Mouse (Mus musculus): Measurements from ENCODE around the gene Tbc1d13. TPM values are rescaled to one million over a fixed set of nuclear protein-coding genes. Genes with fewer than 3 reads are reported as not detected.
A peak's percentile ranks its signal among the peaks of the same experiment; 100 is the strongest.
"Not testable (repeated sequence)": the region's sequence is repeated elsewhere in the genome, so short reads cannot be mapped to it uniquely, and the experiment has no call there.

Tbc1d13 gene
- polyA plus RNA-seq, 1 experiment from 2014 or later = 10.9 TPM

GRCm38 (mm10) chr2:30132801-30133612, 539 bp upstream of the Tbc1d13 start:
- no peak for ATAC-seq (replicated peaks)
- H3K9me3 ChIP-seq = no peaks in the 10 kb centered on the region
- peaks cover 21% of the 10 kb centered on the region for H3K4me1 ChIP-seq
- 20% methylated on average over 16 of the region's 16 CpGs for WGBS
- H3K9ac ChIP-seq (replicated peaks) = peak overlapping the region; percentile 82
- H3K4me2 ChIP-seq (replicated peaks) = peak overlapping the region; percentile 80
- H3K4me3 ChIP-seq = peak overlapping the region; percentile 94
- peaks cover 16% of the 10 kb centered on the region; the same call in 1 of the 2 replicates for H3K36me3 ChIP-seq
- H3K27me3 ChIP-seq = no peaks in the 10 kb centered on the region
- peak overlapping the region; percentile 78 for H3K27ac ChIP-seq (replicated peaks)

DNA sequence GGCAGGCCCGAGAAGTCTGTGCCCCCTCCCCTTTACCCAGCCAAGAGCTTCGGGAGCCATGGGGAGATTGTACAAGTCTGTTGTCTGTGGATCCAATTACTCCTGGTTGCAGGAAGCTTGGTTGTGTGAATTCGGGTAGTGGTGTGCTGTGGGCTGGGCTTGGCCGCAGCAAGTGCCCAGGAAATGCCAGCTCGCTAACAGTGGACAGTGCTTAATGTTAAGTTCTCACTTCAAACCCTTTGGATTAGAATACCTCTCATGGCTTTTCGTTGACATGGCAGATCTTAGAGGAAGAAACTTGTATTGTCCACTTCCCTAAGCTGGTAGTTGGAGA, 799 bp downstream of the Tbc1d13 start:
- Histone ChIP-seq H3K9ac (replicated peaks) (peak overlapping the region; percentile 82), H3K4me1 (peaks cover 21% of the 10 kb centered on the region), H3K4me2 (replicated peaks) (peak overlapping the region; percentile 80), H3K4me3 (peak overlapping the region; percentile 94), H3K36me3 (peaks cover 19% of the 10 kb centered on the region), H3K27ac (replicated peaks) (no peak overlapping the region; the same call in 1 of the 2 replicates), H3K9me3 (no peaks in the 10 kb centered on the region), H3K27me3 (no peaks in the 10 kb centered on the region)
- ATAC-seq (replicated peaks) = peak; percentile 3; the same call in 1 of the 2 replicates
- WGBS = 26% methylated on average over 6 of the region's 6 CpGs

GRCm38 (mm10) chr2:30134928-30135620, 1.5 kb downstream of the Tbc1d13 start:
- Histone ChIP-seq H3K9me3 (no peaks in the 10 kb centered on the region), H3K27ac (replicated peaks) (no peak overlapping the region), H3K4me2 (replicated peaks) (peak overlapping the region; percentile 80), H3K9ac (replicated peaks) (peak overlapping the region; percentile 82), H3K4me1 (peaks cover 21% of the 10 kb centered on the region), H3K4me3 (peak overlapping the region; percentile 94), H3K27me3 (no peaks in the 10 kb centered on the region), H3K36me3 (peaks cover 24% of the 10 kb centered on the region)
- no peak for ATAC-seq (replicated peaks)
- WGBS = 46% methylated on average over 10 of the region's 10 CpGs

DNA sequence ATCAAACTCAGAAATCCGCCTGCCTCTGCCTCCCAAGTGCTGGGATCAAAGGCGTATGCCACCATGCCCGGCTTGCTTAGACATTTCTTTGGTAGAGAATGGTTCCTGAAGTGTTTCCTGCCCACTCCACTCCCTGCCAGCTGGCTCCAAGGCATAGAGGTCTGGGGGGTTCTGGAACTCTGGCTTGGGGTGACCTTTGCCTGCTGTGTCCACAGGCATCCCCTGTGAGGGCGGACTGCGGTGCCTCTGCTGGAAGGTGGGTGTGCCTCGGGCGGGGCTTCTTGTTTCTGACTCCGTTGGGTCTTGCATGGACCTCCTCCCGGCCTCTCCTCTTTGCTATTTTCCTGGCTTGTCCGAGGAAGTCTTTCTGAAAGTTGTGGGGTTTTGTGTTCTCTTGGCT, 2.9 kb downstream of the Tbc1d13 start:
- no peak overlapping the region for H3K4me3 ChIP-seq
- ATAC-seq (replicated peaks) = no peak
- WGBS = 95% methylated on average over 10 of the region's 10 CpGs
- H3K4me2 ChIP-seq (replicated peaks) = no peak overlapping the region
- no peak overlapping the region for H3K9ac ChIP-seq (replicated peaks)
- H3K27me3 ChIP-seq = no peaks in the 10 kb centered on the region
- peaks cover 38% of the 10 kb centered on the region for H3K36me3 ChIP-seq
- no peaks in the 10 kb centered on the region for H3K9me3 ChIP-seq
- peaks cover 21% of the 10 kb centered on the region for H3K4me1 ChIP-seq
- no peak overlapping the region for H3K27ac ChIP-seq (replicated peaks)

- H3K4me2 ChIP-seq (replicated peaks) = not testable (repeated sequence)
These were observed 6.5 kb downstream of the Tbc1d13 start for GRCm38 (mm10) chr2:30140021-30140420.

DNA sequence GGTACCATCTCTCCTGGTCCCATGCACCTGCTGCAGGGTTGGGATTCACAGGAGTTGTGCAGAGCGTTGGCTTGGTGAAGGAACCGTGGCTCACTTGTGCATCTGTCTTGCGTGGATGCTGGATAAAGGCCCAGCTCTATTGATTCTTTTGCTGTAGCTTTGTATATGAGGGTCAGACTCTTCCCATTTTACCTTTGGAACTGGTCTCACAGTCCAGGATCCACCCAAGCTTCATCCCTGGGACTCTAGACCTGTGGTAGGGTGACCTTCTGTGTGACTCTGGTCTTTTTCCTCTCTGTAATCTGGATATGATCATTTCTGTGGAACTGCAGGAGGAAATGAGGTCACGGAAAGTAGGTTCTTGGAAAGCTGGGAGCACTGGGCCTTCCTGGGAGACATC, 10.9 kb downstream of the Tbc1d13 start:
- no peaks in the 10 kb centered on the region for H3K4me1 ChIP-seq
- H3K9me3 ChIP-seq = no peaks in the 10 kb centered on the region
- H3K9ac ChIP-seq (replicated peaks) = no peak overlapping the region
- no peak overlapping the region for H3K27ac ChIP-seq (replicated peaks)
- no peak overlapping the region for H3K4me3 ChIP-seq
- ATAC-seq (replicated peaks) = no peak
- no peak overlapping the region for H3K4me2 ChIP-seq (replicated peaks)
- peaks cover 92% of the 10 kb centered on the region for H3K36me3 ChIP-seq
- 96% methylated on average over 4 of the region's 4 CpGs for WGBS
- H3K27me3 ChIP-seq = no peaks in the 10 kb centered on the region

More at GRCm38 (mm10) chr2:30140021-30140420, 6.5 kb downstream of the Tbc1d13 start:
- not testable (repeated sequence) for ATAC-seq (replicated peaks); H3K27me3 ChIP-seq; H3K27ac ChIP-seq (replicated peaks); H3K4me1 ChIP-seq; H3K9ac ChIP-seq (replicated peaks); H3K4me3 ChIP-seq; H3K9me3 ChIP-seq
- WGBS = 88% methylated on average over 4 of the region's 4 CpGs
- peaks cover 74% of the 10 kb centered on the region for H3K36me3 ChIP-seq

DNA sequence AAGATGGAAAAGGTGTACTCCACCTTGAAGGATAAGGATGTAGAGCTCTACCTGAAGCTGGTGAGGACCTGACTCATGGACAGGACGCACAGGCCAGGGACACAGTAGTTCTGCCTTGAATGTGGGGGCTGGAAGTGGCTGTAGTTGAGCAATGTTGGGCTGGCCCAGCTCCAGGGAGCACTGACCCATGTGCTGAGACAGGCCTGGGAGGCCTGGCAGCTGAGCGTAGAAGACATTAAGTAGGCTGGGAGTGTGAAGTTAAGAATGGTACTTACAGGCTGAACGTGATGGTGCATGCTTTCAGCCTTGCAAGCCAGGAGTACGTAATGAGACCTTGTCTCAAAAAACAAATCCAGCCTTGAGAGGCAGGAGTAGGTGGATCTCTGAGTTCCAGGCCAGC, 13.9 kb downstream of the Tbc1d13 start:
- 96% methylated on average over 4 of the region's 4 CpGs for WGBS
- Histone ChIP-seq H3K27me3 (no peaks in the 10 kb centered on the region), H3K9ac (replicated peaks) (no peak overlapping the region), H3K4me1 (no peaks in the 10 kb centered on the region), H3K27ac (replicated peaks) (no peak overlapping the region), H3K4me3 (no peak overlapping the region), H3K36me3 (peaks cover 77% of the 10 kb centered on the region), H3K9me3 (no peaks in the 10 kb centered on the region), H3K4me2 (replicated peaks) (no peak overlapping the region)
- no peak for ATAC-seq (replicated peaks)

GRCm38 (mm10) chr2:30151840-30152239, 18.3 kb downstream of the Tbc1d13 start:
- no peak for ATAC-seq (replicated peaks)
- 89% methylated on average over 11 of the region's 11 CpGs for WGBS

DNA sequence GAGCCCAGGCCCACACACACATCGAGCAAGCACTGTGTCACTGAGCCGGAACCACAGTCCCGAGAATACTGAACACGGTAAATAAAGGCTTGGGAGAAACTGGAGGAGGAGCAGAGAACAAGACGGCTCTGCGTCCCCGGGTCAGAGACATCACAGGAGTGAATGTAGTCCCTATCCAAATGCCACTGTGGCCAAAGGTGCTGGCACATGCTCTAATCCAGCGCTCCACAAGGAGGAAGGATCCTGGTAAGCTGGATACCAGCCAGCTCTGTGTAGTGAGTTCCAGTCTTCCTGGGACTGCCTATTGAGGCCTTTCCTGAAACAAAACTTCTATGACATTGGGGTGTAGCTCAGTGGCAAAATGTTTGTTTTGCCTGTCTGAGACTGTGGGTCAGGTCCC, 19.1 kb downstream of the Tbc1d13 start:
- no peak overlapping the region for H3K4me3 ChIP-seq
- H3K36me3 ChIP-seq = peaks cover 30% of the 10 kb centered on the region
- H3K4me2 ChIP-seq (replicated peaks) = no peak overlapping the region
- no peaks in the 10 kb centered on the region for H3K4me1 ChIP-seq
- no peak for ATAC-seq (replicated peaks)
- WGBS = 92% methylated on average over 8 of the region's 8 CpGs
- no peaks in the 10 kb centered on the region for H3K9me3 ChIP-seq
- H3K27me3 ChIP-seq = no peaks in the 10 kb centered on the region
- H3K9ac ChIP-seq (replicated peaks) = no peak overlapping the region
- no peak overlapping the region for H3K27ac ChIP-seq (replicated peaks)

More at GRCm38 (mm10) chr2:30151840-30152239, 18.3 kb downstream of the Tbc1d13 start:
- Histone ChIP-seq H3K27ac (replicated peaks) (no peak overlapping the region), H3K36me3 (peaks cover 38% of the 10 kb centered on the region), H3K27me3 (no peaks in the 10 kb centered on the region), H3K4me1 (no peaks in the 10 kb centered on the region), H3K4me3 (no peak overlapping the region), H3K4me2 (replicated peaks) (no peak overlapping the region), H3K9me3 (no peaks in the 10 kb centered on the region), H3K9ac (replicated peaks) (no peak overlapping the region)

DNA sequence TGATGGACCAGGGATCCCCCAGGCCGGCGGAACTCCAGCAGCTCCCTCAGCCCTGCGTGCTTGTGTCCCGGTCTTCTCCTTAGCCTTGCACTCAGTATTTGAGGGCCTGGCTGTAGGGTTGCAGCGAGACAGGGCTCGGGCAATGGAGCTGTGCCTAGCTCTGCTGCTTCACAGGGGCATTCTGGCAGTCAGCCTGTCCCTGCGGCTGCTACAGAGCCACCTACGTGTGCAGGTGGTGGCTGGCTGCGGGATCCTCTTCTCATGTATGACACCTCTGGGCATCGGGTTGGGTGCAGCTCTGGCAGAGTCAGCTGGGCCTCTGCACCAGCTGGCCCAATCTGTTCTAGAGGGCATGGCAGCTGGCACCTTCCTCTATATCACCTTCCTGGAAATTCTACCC, 26.3 kb downstream of the Tbc1d13 start:
- 86% methylated on average over 8 of the region's 10 CpGs for WGBS
- H3K27me3 ChIP-seq; ATAC-seq (replicated peaks); H3K27ac ChIP-seq (replicated peaks); H3K4me1 ChIP-seq; H3K4me3 ChIP-seq; H3K9me3 ChIP-seq; H3K9ac ChIP-seq (replicated peaks); H3K4me2 ChIP-seq (replicated peaks); H3K36me3 ChIP-seq: not testable (repeated sequence)

GRCm38 (mm10) chr2:30161809-30162208, 28.3 kb downstream of the Tbc1d13 start:
- Histone ChIP-seq H3K36me3 (no peaks in the 10 kb centered on the region), H3K27ac (replicated peaks) (no peak overlapping the region)

DNA sequence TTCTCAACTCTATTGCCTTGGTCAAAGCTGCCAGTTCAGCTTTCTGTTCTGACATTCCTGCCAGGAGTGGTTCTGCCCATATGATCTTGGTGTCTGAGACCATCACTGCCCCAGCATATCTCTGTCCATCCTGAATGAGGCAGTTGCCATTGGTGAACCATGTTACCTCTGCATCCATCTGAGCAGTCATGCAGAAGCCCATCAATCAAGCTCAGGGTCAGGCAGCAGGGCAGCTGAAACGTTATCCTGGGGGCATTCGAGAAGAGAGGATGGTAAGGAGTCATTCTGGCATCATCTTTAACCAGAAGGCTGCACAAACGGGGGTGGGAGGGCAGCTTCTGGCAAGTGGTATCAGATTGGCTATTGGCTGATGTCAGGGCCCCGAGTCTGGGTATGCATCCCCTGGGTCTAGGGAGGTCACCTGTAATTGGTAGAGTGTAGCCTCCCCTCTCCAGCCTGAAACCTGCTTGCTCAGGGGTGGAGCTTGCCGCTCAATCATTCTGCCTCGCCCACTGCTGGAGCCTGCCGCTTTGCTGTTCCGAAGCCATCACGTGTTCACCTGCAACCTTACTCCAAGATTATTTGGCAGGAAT, 30.9 kb downstream of the Tbc1d13 start:
- Histone ChIP-seq H3K27me3 (no peaks in the 10 kb centered on the region), H3K9ac (replicated peaks) (no peak overlapping the region), H3K36me3 (no peaks in the 10 kb centered on the region), H3K9me3 (0 out of 2 replicates have a peak, but pooled peaks cover 3% of the 10 kb centered on the region), H3K4me3 (no peak overlapping the region), H3K4me1 (no peaks in the 10 kb centered on the region), H3K4me2 (replicated peaks) (no peak overlapping the region), H3K27ac (replicated peaks) (no peak overlapping the region)
- ATAC-seq (replicated peaks) = no peak
- WGBS = 59% methylated on average over 9 of the region's 9 CpGs

More at GRCm38 (mm10) chr2:30161809-30162208, 28.3 kb downstream of the Tbc1d13 start:
- no peaks in the 10 kb centered on the region for H3K27me3 ChIP-seq
- no peak overlapping the region for H3K9ac ChIP-seq (replicated peaks)
- no peak overlapping the region for H3K4me2 ChIP-seq (replicated peaks)
- no peak for ATAC-seq (replicated peaks)
- no peaks in the 10 kb centered on the region for H3K4me1 ChIP-seq
- H3K4me3 ChIP-seq = no peak overlapping the region
- H3K9me3 ChIP-seq = 0 out of 2 replicates have a peak, but pooled peaks cover 3% of the 10 kb centered on the region
